ENCODE assay signal across 11 mouse cellular contexts in genomic region chr1:151572601-151573320, GRCm38 (mm10). TPM values are rescaled to one million over a fixed set of nuclear protein-coding genes. Genes with fewer than 3 reads are reported as not detected.
A peak's percentile ranks its signal among the peaks of the same experiment; 100 is the strongest.
DNase-seq lines count a peak whose midpoint lies in the region; ATAC-seq and TF ChIP-seq lines count a peak whose summit lies in the region.
"Had no signal": no experiment of that assay in that cellular context is flagged by ENCODE, and none has a peak within 500 bp of the region (broad histone marks: within the 10 kb centered on the region; RNA-seq: fewer than 3 reads in every experiment).

No protein-coding gene starts in this region.

- ATAC-seq in liver, embryonic 11.5 days (replicated peaks; ENCODE audit: low FRiP score): no peak
- ATAC-seq in liver, embryonic 16.5 days (ENCODE audit: low read depth): no peak
- ATAC-seq: forebrain, embryonic 15.5 days had no signal

- WGBS in liver, embryonic 11.5 days: 70% methylated on average over 7 of the region's 7 CpGs
- 51% methylated on average over 7 of the region's 7 CpGs for WGBS in liver, embryonic 16.5 days (ENCODE audit: insufficient replicate concordance)

- H3K4me1 ChIP-seq in liver, embryonic 11.5 days (replicated peaks; ENCODE audit: control insufficient read depth, insufficient read depth, low read length): peaks cover 12% of the 10 kb centered on the region
- H3K4me1 ChIP-seq in liver, embryonic 16.5 days (ENCODE audit: control insufficient read depth, low read depth, low read length): peaks cover 7% of the 10 kb centered on the region

- H3K9me3 ChIP-seq in liver, embryonic 11.5 days (ENCODE audit: control insufficient read depth, low read length): no peaks in the 10 kb centered on the region
- H3K9me3 ChIP-seq in liver, embryonic 16.5 days (replicated peaks; ENCODE audit: control insufficient read depth, low read length): no peaks in the 10 kb centered on the region
- H3K9me3 ChIP-seq: forebrain, embryonic 15.5 days had no signal

- no peak for DNase-seq in gastrocnemius, adult 2 months
- no peak for DNase-seq in gastrocnemius, postnatal 14 days
- no peak for DNase-seq in liver, embryonic 11.5 days (ENCODE audit: low spot score)
- no peak for DNase-seq in liver
- DNase-seq in MN1 (ENCODE audit: low spot score): peak; percentile 51
- DNase-seq in cerebellum, adult 18-20 months: no peak
- DNase-seq in spleen, postnatal 4 days (ENCODE audit: low spot score in 2 of 2): no peak
- DNase-seq: heart, postnatal 4 days; kidney, adult 18-20 months had no signal

- peaks cover 14% of the 10 kb centered on the region for H3K27me3 ChIP-seq in liver, embryonic 11.5 days (replicated peaks; ENCODE audit: control insufficient read depth, insufficient read depth, low read length)
- H3K27me3 ChIP-seq in liver, embryonic 16.5 days (ENCODE audit: control insufficient read depth, insufficient read depth, low read depth, low read length): peaks cover 11% of the 10 kb centered on the region

- H3K36me3 ChIP-seq in liver, embryonic 11.5 days (ENCODE audit: control insufficient read depth, insufficient read depth, low read length): no peaks in the 10 kb centered on the region
- no peaks in the 10 kb centered on the region; the same call in 1 of the 2 replicates for H3K36me3 ChIP-seq in liver, embryonic 16.5 days (ENCODE audit: control insufficient read depth, insufficient read depth)
- H3K36me3 ChIP-seq: forebrain, embryonic 15.5 days had no signal

- intact Hi-C loops in gastrocnemius, adult 2 months (cut with DNase I): no loop called here
- intact Hi-C loops in gastrocnemius, postnatal 14 days (cut with DNase I; ENCODE audit: low total_unique reads): no loop called here

- peak overlapping the region; percentile 89 for H3K27ac ChIP-seq in gastrocnemius, adult 2 months
- H3K27ac ChIP-seq in liver, embryonic 11.5 days (ENCODE audit: low read depth, low read length): no peak overlapping the region
- H3K27ac ChIP-seq in liver, embryonic 16.5 days (ENCODE audit: low read length): no peak overlapping the region
- H3K27ac ChIP-seq: forebrain, embryonic 15.5 days had no signal

- TF ChIP-seq CTCF in gastrocnemius, adult 2 months (IDR thresholded peaks at IDR 0.05): peak; percentile 18; the same call in 1 of the 2 replicates

- H3K4me2 ChIP-seq in liver, embryonic 11.5 days: peak overlapping the region; percentile 83; the same call in 1 of the 2 replicates
- H3K4me2 ChIP-seq in liver, embryonic 16.5 days (ENCODE audit: low read depth, low read length): peak overlapping the region; percentile 65
- H3K4me2 ChIP-seq: forebrain, embryonic 15.5 days had no signal

- peak overlapping the region; percentile 91 for H3K4me3 ChIP-seq in gastrocnemius, adult 2 months
- no peak overlapping the region for H3K4me3 ChIP-seq in liver, embryonic 11.5 days (ENCODE audit: low read depth, low read length)
- H3K4me3 ChIP-seq in liver, embryonic 16.5 days (ENCODE audit: low read depth, low read length): peak overlapping the region; percentile 64; the same call in 1 of the 2 replicates
- H3K4me3 ChIP-seq: forebrain, embryonic 15.5 days had no signal

- H3K9ac ChIP-seq in liver, embryonic 11.5 days (ENCODE audit: low read depth, low read length): no peak overlapping the region
- H3K9ac ChIP-seq in liver, embryonic 16.5 days (ENCODE audit: low read depth, low read length): no peak overlapping the region
- H3K9ac ChIP-seq: forebrain, embryonic 15.5 days had no signal

RNA-seq across cellular contexts. Expression of gene Fam129a, which starts 1.8 kb away (rescaled TPM):
- total RNA-seq in gastrocnemius, adult 2 months (2021): 10 to 100 TPM in 1 of 2 experiments, 1 to 10 TPM in 1; 7.9 to 10.2 TPM
- 10 to 100 TPM; 25.0 to 29.4 TPM for total RNA-seq in gastrocnemius, postnatal 14 days (2021)
- polyA plus RNA-seq in liver, embryonic 11.5 days (2014; fragmentation: Nextera tagmentation; extraction: Ambion mirVana): 2.1 and 3.0 TPM in 2 replicates
- 11.7 and 13.8 TPM in 2 replicates for polyA plus RNA-seq in liver, embryonic 16.5 days (2015; fragmentation: Nextera tagmentation; extraction: Ambion mirVana)
